Mouse (Mus musculus): ENCODE measurements around the gene Abhd14a. TPM values are rescaled to one million over a fixed set of nuclear protein-coding genes. Genes with fewer than 3 reads are reported as not detected.
A peak's percentile ranks its signal among the peaks of the same experiment; 100 is the strongest.
"Not testable (repeated sequence)": the region's sequence is repeated elsewhere in the genome, so short reads cannot be mapped to it uniquely, and the experiment has no call there.

Gene Abhd14a
- 10 to 100 TPM; 20.9 to 25.1 TPM for total RNA-seq (2021)

DNA sequence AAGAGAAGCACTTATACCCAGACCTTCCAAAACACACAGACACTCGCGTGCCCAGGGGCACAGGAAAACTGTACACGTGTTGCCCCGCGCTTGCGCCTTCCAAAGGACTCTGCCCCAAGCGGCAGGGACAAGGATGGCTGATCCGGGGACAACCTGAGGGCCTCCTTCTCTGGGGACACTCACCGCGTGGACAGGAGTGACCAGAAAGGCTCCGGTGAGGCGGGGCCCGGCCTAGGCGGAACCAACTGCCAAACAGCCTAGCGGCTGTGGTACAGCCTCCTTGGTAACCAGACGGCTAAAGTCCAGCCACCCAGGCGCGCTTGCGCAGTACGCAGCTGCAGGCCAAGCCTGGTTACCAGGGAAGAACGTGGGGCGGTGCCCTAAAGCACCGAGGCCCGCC, at the start of gene Abhd14a, which contains the start of gene Abhd14b:
Gene Abhd14a, minus strand, starts transcription at position 331 of the 400 bp plus-strand sequence.
Gene Abhd14b, plus strand, starts transcription at position 112 of the 400 bp plus-strand sequence.
- peak; percentile 94 to 95 for DNase-seq
- intact Hi-C loops (cut with DNase I), result no loop called here

DNA sequence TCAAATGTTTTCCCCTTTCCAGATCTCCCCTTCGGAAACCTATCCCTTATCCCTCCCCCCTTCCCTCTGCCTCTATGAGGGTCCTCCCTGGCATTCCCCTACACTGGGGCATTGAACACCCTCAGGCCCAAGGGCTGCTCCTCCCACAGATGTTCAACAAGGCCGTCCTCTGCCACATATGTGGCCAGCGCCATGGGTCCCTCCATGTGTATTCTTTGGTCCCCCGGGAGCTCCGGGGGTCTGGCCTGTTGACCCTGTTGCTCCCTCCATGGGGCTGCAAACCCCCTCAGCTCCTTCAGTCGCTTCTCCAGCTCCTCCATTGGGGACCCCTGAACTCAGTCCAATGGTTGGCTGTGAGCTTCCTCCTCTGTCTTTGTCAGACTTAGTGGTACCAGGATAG, 40.1 kb upstream of the Abhd14a start:
- DNase-seq; intact Hi-C loops (cut with DNase I): not testable (repeated sequence)

DNA sequence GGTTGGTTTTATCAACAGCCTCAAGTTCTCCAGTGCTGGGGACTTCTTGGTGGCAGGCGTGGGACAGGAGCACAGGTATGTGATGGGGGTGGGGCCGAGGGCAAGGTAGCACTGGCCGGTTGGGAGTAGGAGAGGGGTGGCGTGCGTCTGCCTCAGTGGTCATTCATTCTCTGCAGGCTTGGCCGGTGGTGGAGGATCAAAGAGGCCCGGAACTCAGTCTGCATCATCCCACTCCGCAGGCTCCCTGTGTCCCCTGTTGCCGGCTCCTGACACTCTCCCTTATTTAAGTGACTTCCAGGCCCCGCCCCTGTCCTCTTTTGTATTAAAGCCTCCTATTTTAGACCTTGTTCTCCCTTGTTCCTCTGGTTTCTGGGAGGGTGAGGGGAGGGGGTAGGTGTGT, 37.6 kb upstream of the Abhd14a start:
- DNase-seq, result no peak
- intact Hi-C loops (cut with DNase I), result no loop called here

DNA sequence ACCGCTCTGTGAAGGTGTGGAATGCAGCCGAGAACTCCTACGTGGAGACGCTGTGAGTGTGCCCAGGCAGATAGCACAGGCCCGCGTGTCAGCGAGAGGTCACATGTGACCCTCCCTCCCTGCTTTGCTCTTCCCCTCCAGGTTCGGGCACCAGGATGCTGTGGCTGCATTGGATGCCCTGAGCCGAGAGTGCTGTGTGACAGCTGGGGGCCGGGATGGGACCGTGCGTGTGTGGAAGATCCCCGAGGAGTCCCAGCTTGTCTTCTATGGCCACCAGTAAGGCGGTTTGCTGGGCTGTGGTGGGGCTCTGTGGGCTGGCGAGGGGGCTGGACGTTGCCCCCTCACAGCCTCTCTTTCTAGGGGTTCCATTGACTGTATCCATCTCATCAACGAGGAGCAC, 36.1 kb upstream of the Abhd14a start:
- no peak for DNase-seq
- intact Hi-C loops (cut with DNase I), result no loop called here

DNA sequence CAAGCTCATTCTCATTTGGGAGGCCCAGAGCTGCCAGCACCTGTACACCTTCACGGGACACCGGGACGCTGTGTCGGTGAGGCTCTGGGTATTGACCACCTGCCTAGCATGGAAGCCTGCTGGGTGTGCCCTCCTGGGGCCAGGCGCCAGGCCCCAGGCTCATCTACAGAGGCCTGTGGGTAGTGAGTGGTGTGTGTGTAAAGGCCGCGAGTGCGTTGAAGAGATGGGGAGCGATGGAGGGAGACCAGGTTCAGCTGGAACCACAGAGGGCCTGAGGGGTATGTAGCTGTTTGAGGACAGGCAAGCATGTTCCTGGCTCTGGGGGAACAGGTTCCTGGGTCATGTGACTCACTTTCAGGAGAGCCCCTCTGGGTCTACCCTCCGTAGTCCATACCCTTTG, 35.7 kb upstream of the Abhd14a start:
- intact Hi-C loops (cut with DNase I), result no loop called here
- no peak for DNase-seq

DNA sequence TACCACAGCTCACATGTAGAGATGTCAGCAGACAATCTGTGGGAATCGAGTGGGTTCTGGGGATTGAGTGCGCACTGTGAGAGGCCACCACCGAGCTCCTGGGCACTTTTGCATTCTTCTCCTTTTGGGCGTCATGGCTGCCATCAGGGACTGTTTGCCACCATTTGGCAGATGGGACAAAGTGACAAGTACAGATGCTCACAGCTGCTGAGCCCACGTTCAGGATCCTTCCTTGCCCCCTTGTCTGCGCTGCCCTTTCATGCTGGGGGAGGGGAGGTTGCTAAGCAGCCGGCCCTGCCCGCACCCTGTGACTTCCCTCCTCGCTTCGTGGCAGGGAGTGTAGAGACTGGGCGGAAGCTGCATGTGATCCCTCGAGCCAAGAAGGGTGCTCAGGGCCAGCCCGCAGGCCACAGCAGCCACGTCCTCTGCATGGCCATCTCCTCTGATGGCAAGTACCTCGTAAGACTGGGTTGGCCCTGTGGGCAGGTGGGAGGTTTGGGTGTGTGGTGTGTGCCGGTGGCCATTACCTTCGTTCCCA, 35.2 kb upstream of the Abhd14a start:
- DNase-seq, result no peak
- intact Hi-C loops (cut with DNase I), result no loop called here

DNA sequence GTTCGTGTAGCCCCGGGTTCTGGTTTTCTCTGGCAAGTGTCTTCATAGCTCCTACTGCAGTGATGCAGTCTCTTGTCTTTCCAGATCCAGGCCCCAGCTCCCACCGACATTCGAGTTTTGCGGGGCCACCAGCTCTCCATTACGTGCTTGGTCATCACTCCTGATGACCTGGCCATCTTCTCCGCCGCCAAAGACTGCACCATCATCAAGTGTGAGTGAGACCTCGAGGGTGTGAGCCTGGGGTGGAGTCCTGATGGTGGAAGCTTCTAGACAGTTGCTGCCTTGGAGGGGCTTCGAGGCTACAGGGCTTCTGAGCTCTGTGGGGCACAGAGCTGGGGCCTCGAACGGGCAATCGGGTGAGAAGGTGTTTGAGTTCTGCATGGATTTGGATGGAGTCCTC, 34.2 kb upstream of the Abhd14a start:
- no peak for DNase-seq

DNA sequence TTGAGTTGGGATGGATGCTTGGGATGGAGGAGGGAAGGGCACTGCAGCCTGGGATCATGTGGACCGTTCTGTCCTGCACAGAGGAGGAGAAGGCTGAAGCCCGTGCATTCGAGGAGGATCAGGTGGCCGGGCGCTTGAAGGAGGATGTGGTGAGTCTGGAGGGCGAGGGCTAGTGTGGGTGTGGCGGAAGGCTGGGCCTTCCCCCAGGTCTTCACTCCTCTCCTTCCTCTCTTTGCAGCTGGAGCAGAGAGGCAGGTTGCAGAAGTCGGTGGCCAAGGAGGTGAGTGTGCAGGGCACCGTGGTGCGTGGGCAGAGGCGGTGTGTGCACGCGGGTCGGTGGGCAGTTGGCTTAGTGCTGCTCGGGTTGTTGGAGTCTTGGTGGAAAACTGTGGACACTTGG, 33.6 kb upstream of the Abhd14a start:
- DNase-seq, result no peak
- intact Hi-C loops (cut with DNase I), result no loop called here

More for the DNA sequence above, 34.2 kb upstream of the Abhd14a start:
- intact Hi-C loops (cut with DNase I), result no loop called here

DNA sequence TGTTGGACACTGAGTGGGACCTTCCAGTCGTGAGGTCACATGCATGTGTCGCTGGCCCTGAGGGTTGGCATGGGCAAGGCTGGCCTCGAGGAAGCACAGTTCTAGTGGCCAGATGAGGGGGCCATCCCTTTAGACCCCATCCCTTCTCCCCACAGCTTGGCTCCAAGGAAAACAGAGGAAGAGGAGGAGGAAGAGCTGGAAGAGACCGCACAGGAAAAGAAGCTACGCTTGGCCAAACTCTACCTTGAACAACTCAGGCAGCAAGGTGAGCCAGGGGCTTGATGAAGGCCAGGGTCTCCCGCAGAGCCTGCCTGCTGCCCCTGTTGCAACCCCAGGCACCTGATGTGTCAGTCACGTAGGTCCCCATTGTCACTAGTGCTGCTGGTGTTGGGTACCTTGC, 33.1 kb upstream of the Abhd14a start:
- intact Hi-C loops (cut with DNase I), result no loop called here
- DNase-seq, result no peak

DNA sequence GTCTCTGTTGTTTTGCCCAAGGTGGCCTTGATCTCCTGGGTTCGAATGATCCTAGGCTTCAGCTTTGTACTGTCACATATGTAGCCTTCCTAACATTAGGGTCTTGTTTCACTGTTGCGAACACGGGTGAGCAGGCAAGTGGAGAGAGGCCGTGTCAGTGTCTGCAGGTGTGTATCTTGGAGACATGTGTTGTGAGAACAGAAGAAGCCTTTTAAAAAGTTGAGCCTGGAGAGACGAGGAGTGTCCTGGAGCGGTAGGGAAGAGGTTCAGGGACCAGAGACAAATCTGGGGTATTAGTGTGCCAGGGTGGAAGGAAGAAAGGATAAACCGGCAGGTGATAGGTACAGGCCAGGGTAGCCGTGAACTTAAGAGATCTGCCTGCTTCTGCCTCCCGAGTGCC, 30.6 kb upstream of the Abhd14a start:
- intact Hi-C loops (cut with DNase I), result loop anchor here (2.0 to 5.0 kb wide), 4 partner anchors 106 to 321 kb away; partner anchors contain the start of gene Glyctk
- DNase-seq, result no peak

DNA sequence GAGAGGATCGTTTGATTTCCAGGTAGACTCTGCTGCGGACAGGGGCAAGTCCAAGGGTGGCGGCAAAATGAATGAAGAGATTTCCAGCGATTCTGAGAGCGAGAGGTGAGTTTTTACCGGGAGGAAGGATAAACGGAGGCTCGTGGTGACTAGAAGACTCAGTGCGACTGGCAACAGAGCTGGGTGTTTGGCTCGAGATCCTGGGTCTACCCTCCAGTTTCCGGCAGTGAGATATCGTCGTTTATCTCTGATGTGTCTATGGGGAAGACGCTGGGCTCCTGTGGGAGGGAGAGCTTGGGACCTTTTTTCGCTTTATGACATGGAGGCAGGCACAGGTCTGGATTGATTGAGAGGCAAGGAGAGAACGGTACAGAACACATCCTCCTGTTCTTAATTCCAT, 30.2 kb upstream of the Abhd14a start:
- no peak for DNase-seq
- intact Hi-C loops (cut with DNase I), result loop anchor here (2.0 to 5.0 kb wide), 6 partner anchors 105 to 320 kb away; partner anchors contain the start of gene Glyctk

DNA sequence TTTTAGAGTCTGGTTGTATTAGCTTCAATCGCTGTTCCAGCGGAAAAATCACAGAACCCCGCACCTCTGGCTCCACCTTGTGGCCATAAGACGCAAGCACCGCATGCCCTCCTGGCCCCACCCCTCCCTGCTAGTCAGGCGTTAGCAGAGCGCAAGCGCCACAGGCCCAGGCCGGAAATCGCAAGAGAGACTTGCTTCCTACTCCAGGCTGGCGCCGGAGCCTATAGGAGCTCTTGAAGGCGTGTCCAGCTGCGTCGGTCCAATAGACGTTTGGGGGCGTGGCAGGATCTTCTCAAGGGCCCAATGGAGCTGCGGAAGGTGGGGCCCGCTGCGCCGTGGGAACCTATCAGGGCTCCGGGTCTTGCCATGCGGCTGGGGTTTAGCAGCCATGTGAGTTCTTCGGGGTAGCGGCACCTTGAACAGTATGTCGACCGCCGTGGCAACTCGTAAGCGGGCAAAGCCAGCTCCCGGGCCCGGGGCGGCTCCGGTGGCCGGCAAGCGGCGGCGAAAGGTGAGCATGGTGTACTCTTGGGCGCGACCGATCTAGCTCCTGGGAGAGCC, 29.5 kb upstream of the Abhd14a start, which contains the start of gene Parp3:
Gene Parp3, minus strand, starts transcription at position 26 of the 561 bp plus-strand sequence.
- intact Hi-C loops (cut with DNase I), result loop anchor here (1.0 to 5.0 kb wide), 6 partner anchors 29 to 320 kb away; partner anchors contain the start of gene Glyctk
- peak; percentile 96 to 99 for DNase-seq

DNA sequence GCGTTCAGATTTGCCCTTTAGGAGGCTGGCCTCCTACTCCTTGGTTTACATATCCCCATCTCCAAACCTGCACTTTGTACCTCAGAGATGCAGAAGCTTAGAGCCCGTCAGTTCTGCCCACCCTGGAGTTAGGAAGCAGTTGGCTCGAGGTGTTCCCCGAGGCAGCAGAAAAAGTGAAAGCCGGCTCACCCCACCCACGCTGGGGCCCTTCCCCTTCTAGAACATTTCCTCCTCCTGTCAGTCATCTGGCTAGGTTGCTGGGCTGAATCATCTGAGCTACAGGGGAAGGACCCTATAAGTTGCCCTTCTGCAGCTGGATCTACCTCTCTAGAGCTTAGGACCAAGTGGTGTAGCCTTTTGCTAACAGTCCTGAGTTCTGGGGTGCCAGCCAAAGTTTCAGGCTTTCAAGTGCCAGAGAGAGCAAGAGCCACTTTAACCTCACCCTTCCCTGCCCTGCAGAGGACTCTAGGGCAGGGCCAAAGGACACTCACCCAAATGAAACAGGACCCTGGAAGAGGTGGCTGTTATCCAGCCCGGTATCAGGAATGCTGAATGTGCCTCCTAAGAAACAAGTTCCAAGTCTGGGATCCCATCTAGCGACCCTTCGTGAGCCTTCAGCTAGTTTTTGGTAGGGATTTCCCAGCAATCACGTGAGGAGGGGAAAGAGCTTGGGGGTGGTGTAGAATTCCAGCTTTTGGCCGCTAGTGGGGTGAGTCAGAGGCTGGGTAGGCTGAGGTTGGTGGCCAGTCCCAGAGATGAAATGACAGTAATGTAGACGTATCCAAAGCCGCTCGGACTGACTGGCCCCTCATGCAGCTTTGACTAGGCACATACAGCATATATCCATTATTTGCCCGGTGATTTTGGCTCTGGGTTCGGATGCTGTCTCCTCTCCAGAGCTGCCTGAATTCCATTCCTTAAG, 28.8 kb upstream of the Abhd14a start:
- intact Hi-C loops (cut with DNase I), result loop anchor here (1.0 to 5.0 kb wide), 6 partner anchors 28 to 319 kb away; partner anchors contain the start of gene Glyctk
- peak; percentile 69 to 80 for DNase-seq

DNA sequence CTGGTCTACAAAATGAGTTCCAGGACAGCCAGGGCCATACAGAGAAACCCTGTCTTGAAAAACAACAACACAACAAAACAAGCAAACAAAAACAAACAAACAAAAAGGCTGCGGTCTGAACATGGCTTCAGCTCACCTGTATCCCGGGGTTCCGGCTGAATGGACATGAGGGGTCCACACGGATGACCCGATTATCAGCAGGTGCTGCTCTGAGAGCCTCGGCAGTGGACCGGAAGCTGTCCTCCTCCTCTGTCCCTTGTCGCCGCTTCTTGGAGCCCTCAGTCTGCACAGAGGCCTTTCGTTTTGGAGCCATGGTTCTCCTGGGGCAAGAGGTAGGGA, 28.2 kb upstream of the Abhd14a start, which contains the start of gene Rrp9:
Gene Rrp9, plus strand, starts transcription at position 301 of the 339 bp plus-strand sequence.
- no peak for DNase-seq
- intact Hi-C loops (cut with DNase I), result loop anchor here (1.0 to 5.0 kb wide), 7 partner anchors 27 to 318 kb away; partner anchors contain the start of genes Glyctk and Rpl29

DNA sequence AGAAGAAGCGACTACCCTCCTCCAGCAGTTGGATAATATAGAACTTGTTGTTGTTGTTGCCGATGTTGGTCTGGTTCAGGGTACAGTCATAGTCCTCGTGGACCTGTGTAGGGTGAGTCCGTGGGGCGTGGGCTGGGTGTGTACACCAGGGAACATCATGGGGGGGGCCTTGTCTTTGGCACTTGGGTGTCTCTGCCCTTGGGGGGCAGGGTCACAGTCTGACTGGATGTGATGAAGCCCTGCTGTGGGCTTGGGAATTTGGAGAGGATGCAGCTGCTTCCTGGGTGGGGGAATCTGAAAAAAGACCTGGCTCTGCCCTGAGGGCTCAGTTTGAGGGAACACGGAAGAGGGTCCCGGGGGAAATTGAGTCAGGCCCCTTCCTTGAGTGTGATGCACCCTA, 27.6 kb upstream of the Abhd14a start:
- DNase-seq, result peak in 1 of 2 experiments; percentile 49
- intact Hi-C loops (cut with DNase I), result loop anchor here (2.0 to 5.0 kb wide), 4 partner anchors 46 to 318 kb away; partner anchors contain the start of genes Glyctk and Rpl29

DNA sequence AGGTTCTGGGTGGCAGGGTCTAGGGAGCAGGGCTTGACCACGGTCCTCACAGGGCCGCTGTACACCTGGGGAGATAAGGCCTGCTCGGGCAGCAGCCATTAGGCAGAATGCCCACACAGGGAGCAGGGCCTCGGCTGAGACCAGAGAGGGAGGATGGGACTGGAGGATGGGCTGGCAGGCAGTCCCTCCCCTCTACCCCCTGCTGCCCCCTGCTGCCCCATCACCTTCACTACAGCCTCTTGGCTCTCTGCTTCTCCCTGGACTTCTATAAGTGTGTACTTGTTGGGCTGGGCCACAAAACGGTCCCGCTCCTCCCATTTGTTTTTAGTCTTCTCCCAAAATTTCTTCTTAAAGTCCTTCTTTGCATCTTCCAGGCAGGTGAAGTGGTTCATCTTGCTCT, 27.0 kb upstream of the Abhd14a start:
- intact Hi-C loops (cut with DNase I), result loop anchor here (2.0 kb wide), 1 partner anchor 46 kb away; the partner anchor contains the start of gene Rpl29
- DNase-seq, result peak; percentile 72 to 77

DNA sequence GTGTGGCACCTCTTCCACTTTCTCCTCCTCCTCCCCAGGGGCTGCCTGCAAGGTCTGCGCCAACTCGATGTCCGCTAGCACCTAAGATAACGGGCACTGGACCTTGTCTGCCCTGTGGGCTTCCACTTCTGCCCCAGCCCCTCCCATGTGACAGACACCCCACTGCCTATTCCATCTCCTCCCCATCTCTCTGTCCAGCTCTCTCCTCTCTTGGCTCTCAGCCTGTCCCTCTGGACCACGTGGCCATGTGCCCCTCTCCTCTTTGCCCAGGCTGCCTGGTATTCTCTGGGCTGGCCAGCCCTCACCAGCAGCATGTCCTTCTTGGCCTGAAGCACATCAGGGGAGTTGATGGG, 26.3 kb upstream of the Abhd14a start:
- intact Hi-C loops (cut with DNase I), result loop anchor here (2.0 kb wide), 1 partner anchor 45 kb away; the partner anchor contains the start of gene Rpl29
- DNase-seq, result peak in 1 of 2 experiments; percentile 6

DNA sequence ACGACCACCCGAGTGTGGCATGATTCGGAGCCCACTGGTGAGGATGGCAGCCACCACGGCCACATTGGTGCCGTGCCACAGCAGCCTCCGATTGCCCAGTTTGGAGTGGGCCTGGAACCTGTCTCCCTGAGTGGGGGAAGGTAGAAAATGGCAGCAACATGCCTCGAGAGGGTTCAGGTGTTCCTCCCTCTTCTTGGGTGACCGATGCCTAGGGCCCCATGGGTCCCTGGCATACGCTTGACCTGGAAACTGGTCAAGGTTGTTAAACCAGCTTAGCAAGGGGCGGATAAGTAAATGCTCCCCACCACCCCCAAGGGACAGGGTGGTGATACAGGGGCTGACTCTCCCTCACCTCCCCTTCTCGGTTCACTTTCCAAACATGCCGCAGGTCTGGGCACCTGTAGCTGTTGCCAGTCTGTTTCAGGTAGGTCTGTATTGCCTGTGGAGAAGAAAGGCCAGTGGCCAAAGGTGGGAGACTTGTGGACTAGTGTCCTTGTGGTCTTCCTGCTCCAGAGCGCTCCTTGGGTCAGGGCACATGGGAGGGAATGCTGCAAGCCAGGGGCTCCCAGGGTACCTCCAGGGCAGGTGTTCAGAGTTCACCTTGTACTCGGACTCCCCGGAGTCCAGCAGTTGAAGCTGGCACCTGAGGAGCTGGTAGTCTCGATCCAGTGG, 25.7 kb upstream of the Abhd14a start:
- peak in 1 of 2 experiments; percentile 3 for DNase-seq
- intact Hi-C loops (cut with DNase I), result no loop called here

DNA sequence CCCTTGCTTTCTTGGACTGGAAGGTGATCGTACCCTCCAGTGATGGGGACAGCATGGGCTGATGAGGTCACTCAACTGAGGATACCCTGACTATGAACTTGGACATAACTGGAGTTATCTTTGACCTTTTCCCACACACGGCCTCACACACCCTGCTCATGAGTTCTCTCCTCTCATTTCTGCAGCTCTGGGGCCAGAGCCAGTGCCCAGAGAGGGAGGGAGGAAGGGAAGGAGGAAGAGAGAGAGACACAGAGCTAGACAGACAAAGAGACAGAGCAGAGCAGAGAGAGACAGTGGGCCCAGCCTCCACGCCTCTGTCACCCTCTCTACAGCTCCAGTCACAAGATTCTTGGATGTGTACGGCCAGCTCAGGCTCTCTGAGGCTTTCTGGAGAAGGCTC, 24.8 kb upstream of the Abhd14a start:
- no peak for DNase-seq
- intact Hi-C loops (cut with DNase I), result loop anchor here (1.0 kb wide), 1 partner anchor 24 kb away; no protein-coding TSS in a partner anchor

DNA sequence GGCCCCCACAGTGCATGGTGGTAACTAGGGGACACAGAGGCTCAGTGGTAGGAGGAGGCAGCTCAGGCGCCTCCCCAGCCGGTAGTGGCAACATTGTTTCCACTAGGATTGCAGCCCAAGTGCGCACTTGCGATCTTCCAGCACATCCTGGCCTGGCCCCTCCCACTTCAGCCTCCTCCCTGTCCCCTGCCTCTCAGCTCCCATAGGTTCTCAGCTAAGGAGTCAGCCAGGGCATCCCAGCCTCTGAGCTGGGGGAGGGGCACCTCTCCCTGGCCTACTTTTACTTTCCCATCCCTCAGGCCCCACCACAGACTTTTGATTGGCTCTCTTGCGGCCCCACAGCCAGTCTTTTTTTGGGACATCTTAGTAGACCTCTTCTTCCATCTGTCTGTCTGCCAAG, 24.4 kb upstream of the Abhd14a start:
- peak; percentile 59 to 67 for DNase-seq
- intact Hi-C loops (cut with DNase I), result loop anchor here (1.0 kb wide), 1 partner anchor 24 kb away; no protein-coding TSS in a partner anchor
